Mouse (Mus musculus) gastrocnemius, adult 2 months (tissue): ENCODE measurements at regions not wholly inside any gene's neighbourhood (a gene's known extent, or its start where the extent isn't known, plus 50 kb on each side); places are given as distances from the start of the nearest gene placed in this dataset.

ENCODE experiments used
- DNase-seq: peaks from one replicate; pipeline ENCODE4 v3.0.0; 2022
- H3K27ac ChIP-seq: fragments of 200-600 bp; 2 replicates; pipeline ENCODE4 v1.8.1; 2022; ENCODE audit warnings: mild to moderate bottlenecking
- H3K4me3 ChIP-seq: fragments of 200-600 bp; 2 replicates; pipeline ENCODE4 v1.8.1; 2022; ENCODE audit warnings: mild to moderate bottlenecking, moderate library complexity
- CTCF ChIP-seq: fragments of 200-600 bp; IDR thresholded peaks from 2 replicates; pipeline ENCODE4 v1.8.1; 2022; ENCODE audit warnings: antibody characterized with exemption, mild to moderate bottlenecking, moderate library complexity
- intact Hi-C: fragments of 180-260 bp; cut with DNase I; formaldehyde crosslinking; loops from one replicate; pipeline ENCODE4 v1.15.1; 2025

DNA sequence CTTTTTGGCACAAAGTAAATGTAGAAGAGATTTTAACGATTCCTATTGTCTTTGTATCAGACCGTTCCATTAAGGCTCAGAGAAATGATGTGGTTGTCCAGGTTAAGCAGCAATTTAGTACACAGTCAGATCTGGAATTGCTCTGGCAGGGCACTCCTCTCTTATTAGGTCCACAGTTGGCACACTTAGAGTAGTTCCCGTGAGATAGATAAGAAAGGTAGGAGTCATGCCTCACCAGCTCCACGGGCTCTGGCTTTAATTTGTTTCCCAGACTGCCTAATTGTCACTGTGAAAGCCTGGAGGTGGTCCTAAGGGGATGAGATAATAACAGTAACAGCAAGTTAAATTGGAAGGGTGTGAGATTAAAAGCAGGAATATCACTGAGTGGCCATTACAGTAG, 60.1 kb upstream of the Gm6657 start:
- DNase-seq, result no peak
- intact Hi-C loops, result no loop called here
- TF ChIP-seq CTCF, result no peak
- Histone ChIP-seq H3K4me3 (no peak overlapping the region), H3K27ac (no peak overlapping the region)

DNA sequence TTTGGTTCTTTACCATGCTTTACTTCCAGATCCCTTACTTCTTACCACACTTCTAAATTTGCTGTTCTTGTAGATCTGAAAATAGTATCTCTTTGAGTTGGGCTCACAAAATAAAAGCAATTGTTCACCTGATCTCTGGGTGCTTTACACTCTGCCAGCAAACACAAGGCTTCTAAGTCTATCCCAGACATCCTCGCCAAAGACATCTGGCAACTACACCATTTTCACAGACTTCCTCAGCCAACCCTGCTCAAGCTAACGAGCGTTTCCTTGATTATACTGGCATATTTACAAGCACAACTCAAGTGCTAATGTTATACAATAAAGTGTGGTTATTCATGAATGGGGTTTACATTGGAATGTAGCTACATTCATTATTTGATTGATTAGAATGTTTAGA, 56.8 kb upstream of the Gm6657 start:
- Histone ChIP-seq H3K4me3 (no peak overlapping the region), H3K27ac (no peak overlapping the region)
- no peak for TF ChIP-seq CTCF
- intact Hi-C loops, result no loop called here
- DNase-seq, result no peak

DNA sequence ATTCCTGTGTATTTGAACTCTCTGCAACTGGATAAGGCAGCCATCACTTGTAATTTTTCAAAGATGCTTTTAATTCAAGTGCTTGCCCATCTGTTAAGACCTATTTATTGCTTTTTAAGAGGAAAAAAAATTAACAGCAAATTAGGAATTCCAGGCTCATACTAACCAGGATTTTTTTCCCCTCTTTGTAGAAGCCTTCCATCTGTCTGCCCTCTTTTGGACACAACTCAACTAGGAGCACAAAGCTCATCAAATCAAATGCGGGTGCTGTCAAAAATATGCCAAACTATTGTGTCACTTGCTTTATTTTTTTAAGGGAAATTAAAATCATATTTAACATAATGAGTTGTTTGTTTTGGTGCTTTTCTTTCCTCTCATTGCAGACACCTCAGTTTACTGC, 55.6 kb upstream of the Gm6657 start:
- TF ChIP-seq CTCF, result no peak
- Histone ChIP-seq H3K4me3 (no peak overlapping the region), H3K27ac (no peak overlapping the region)
- intact Hi-C loops, result no loop called here
- DNase-seq, result no peak
